Mouse (Mus musculus) lung, postnatal 0 days (tissue): ENCODE measurements around the gene Ccr2.

Experiments
- CTCF ChIP-seq: IDR thresholded peaks from 2 replicates; pipeline ENCODE4 v1.5.1; 2016; ENCODE audit warnings: antibody characterized with exemption, mild to moderate bottlenecking
- EP300 ChIP-seq: IDR thresholded peaks from 2 replicates; pipeline ENCODE4 v1.6.1; 2016; ENCODE audit warnings: antibody characterized with exemption, mild to moderate bottlenecking, control low read depth

- no peak for TF ChIP-seq CTCF
- TF ChIP-seq EP300 = no peak
Observed at GRCm38 (mm10) chr9:124071506-124071905, 30.2 kb upstream of the Ccr2 start.
